Mouse (Mus musculus) bone marrow, adult 2 months (tissue): ENCODE measurements around the gene Sgta. TPM values are rescaled to one million over a fixed set of nuclear protein-coding genes. Genes with fewer than 3 reads are reported as not detected.
A peak's percentile ranks its signal among the peaks of the same experiment; 100 is the strongest.

Source experiments
- H3K27ac ChIP-seq: fragments of 200-500 bp; 2 replicates; pipeline ENCODE4 v1.5.1; 2012; ENCODE audit warnings: low read depth, mild to moderate bottlenecking, control low read depth, inconsistent platforms, low read length; ENCODE audit not compliant: control insufficient read depth, poor library complexity, insufficient read depth
- H3K4me1 ChIP-seq: fragments of 200-500 bp; 2 replicates; pipeline ENCODE4 v1.6.1; 2011; ENCODE audit warnings: low read length; ENCODE audit not compliant: control insufficient read depth, insufficient read depth
- H3K4me3 ChIP-seq: fragments of 200-500 bp; replicated peaks from 2 replicates; pipeline ENCODE3; 2011; ENCODE audit warnings: mild to moderate bottlenecking, low read depth, low read length, control low read depth; ENCODE audit not compliant: control insufficient read depth
- CTCF ChIP-seq: fragments of 200-500 bp; IDR thresholded peaks from 2 replicates; pipeline ENCODE4 v1.5.1; 2011; ENCODE audit warnings: low read length, control low read depth; ENCODE audit not compliant: control insufficient read depth, insufficient read depth
- POLR2A ChIP-seq: fragments of 200-500 bp; IDR thresholded peaks from 2 replicates; pipeline ENCODE4 v1.6.1; 2011; ENCODE audit warnings: low read depth, mild to moderate bottlenecking, control low read depth, low read length, borderline replicate concordance; ENCODE audit not compliant: control insufficient read depth
- WGBS: fragments of 180-500 bp; shearing (Covaris S2); methylation state at CpG from one replicate; pipeline ENCODE4 v1.1.7; 2018; 5-methylcytosine and 5-hydroxymethylcytosine counted together
- polyA plus RNA-seq: library from polyadenylated mRNA; stranded (reverse); fragments of >200 nt; gene quantifications from 2 replicates; pipeline ENCODE4 v1.2.4, GENCODE M21; 2011; ENCODE audit warnings: low replicate concordance; ENCODE audit not compliant: missing spikeins, insufficient read depth, insufficient read length

The Sgta gene
- polyA plus RNA-seq, 1 experiment, result 52.3 TPM

DNA sequence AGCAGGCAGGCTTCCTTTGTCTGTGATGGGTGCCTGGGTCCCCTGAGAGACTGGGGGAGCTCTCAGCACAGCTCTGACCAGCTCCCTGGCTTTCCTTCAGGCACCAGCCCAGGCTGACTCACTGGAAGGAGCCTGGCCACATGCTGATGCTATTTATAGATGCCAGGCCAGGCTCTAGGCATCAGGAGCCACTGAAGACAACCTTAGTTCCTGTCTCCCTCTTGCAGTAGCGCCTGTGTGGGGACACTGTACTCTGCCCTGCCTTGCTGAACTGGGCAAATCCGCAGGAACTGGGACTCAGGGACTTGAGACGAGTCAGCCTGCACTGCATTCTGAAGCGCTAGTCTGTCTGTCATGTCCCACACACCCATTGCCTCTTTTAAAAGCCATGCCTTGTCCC lies 32.6 kb downstream of the Sgta start:
- Histone ChIP-seq H3K27ac (no peak overlapping the region), H3K4me1 (no peaks in the 10 kb centered on the region), H3K4me3 (no peak overlapping the region)
- 51% methylated on average over 4 of the region's 4 CpGs for WGBS
- no peak for TF ChIP-seq CTCF
- TF ChIP-seq POLR2A, result no peak

DNA sequence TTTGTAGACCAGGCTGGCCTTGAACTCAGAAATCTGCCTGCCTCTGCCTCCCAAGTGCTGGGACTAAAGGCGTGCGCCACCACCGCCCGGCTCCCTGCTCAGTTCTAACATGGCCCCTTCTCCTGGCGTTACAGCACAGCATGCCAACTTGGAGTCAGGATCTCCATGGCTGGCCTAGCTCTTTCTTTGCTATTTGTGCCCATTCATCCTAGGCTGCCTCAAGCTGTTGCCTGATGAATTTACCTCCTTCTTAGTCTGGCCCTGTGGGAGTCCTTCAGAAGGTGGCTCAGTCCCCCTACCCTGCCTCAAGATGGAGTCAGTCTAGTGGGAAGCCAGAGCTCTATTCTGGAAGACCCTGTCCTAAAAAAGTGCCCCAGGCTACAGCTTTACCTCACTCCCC lies 33.1 kb downstream of the Sgta start:
- no peak overlapping the region for H3K27ac ChIP-seq
- H3K4me1 ChIP-seq, result no peaks in the 10 kb centered on the region
- WGBS, result 92% methylated on average over 5 of the region's 5 CpGs
- H3K4me3 ChIP-seq, result no peak overlapping the region
- no peak for TF ChIP-seq CTCF
- TF ChIP-seq POLR2A, result no peak

DNA sequence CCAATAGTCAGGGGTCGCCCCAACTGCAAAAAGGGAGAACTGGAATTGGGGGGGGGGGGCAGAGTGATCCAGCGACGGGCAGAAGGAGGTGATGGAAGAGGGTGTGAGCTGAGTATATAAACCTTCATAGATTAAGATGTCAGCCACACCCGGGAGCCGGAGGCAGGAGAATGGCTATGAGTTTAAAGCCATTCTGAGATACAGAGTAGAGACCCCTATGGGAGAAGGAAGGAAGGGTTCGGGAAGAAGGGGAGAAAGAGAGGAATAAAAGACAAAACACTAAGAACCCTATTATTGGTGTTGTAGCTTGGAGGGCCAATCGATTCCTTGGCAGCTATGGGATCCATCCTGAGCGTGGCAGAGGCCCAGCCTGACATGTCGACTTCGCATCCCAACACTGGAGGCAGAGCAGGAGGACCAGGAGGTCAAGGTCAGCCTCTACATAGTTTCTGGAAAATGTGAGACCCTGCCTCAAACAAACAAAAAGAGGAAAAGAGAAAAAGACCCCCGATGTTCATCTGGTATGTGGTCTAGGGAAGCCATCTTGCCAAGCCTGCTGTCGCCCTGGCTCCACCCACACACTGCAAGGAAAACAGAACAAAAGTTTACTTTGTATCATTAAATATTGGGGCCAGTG lies 34.2 kb downstream of the Sgta start, which contains the start of gene Diras1:
TSS of gene Diras1 (minus strand) at position 24 of the 637 bp plus-strand sequence.
- Histone ChIP-seq H3K4me1 (no peaks in the 10 kb centered on the region), H3K4me3 (no peak within 1 kb of the TSS), H3K27ac (no peak within 1 kb of the TSS)
- TF ChIP-seq CTCF, result no peak
- no peak for TF ChIP-seq POLR2A
- WGBS, result 49% methylated on average over 12 of the region's 12 CpGs

DNA sequence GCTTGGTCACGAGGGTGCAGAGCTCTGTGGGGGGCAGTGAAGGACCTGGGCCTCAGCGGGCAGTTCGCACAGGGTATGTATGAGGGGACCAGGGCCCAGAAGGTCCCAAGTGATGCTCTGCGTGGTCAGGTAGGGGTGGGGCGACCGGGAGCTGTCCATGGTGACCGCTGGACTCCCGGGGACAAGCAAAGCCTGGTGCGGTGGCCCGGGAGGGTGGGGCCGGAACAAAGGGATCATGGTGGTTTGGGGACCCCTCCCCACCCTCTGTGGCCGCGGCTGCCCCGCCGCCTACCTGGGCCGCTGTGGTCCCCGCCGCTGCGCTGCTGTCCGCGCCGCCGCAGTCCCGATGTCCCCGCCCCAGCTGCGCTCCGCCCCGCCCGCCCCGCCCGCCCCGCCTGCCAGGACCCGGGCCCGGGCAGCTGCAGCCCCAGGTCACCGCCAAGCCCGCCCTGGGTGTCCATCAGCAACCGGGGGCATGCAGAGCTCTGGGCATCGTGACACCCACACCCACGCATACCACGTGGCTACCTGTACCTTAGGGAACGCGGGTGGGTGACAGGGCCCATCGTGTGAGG lies 34.8 kb downstream of the Sgta start:
- 3% methylated on average over 36 of the region's 43 CpGs for WGBS
- no peaks in the 10 kb centered on the region for H3K4me1 ChIP-seq
- TF ChIP-seq POLR2A (no peak), CTCF (no peak)
- H3K4me3 ChIP-seq, result no peak overlapping the region
- H3K27ac ChIP-seq, result no peak overlapping the region

- H3K4me3 ChIP-seq, result no peak overlapping the region
- no peak overlapping the region for H3K27ac ChIP-seq
- WGBS, result 65% methylated on average over 5 of the region's 5 CpGs
- TF ChIP-seq CTCF (no peak), POLR2A (no peak)
- no peaks in the 10 kb centered on the region for H3K4me1 ChIP-seq
Measured at GRCm38 (mm10) chr10:81024346-81024937, 35.5 kb downstream of the Sgta start.

GRCm38 (mm10) chr10:81022744-81023143 lies 37.2 kb downstream of the Sgta start:
- WGBS, result 54% methylated on average over 8 of the region's 8 CpGs
- Histone ChIP-seq H3K4me1 (no peaks in the 10 kb centered on the region), H3K27ac (no peak overlapping the region), H3K4me3 (no peak overlapping the region)
- peak; percentile 35; the same call in 1 of the 2 replicates for TF ChIP-seq CTCF
- no peak for TF ChIP-seq POLR2A

DNA sequence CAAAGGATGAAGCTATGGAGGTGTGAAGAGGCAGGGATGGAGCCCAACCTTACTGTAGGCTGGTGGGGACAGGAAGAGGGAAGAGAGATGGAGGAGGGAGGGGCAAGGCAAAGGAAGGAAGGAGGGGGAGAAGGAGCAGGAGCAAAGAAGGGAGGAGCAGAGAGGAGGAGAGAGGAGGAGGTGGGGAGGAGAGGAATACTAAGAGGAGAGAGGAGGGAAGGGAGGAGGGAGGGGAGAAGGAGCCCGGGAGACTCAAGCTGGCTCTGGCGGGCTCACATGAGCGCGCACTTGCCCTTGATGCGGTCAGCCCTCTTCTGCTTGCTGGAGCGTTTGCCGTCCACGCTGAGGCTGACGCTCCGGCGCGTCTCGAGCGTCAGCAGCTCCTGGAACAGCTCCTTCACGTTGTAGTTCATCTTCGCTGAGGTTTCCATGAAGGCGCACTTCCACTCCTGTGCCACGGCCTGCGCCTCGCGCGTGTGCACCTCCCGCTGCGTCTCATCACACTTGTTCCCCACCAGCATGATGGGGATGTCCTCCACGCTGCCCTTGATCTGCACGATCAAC lies 38.4 kb downstream of the Sgta start:
- no peak overlapping the region for H3K4me3 ChIP-seq
- no peak overlapping the region for H3K27ac ChIP-seq
- no peaks in the 10 kb centered on the region for H3K4me1 ChIP-seq
- 12% methylated on average over 26 of the region's 26 CpGs for WGBS
- TF ChIP-seq POLR2A, result no peak
- TF ChIP-seq CTCF, result no peak

- no peak overlapping the region for H3K27ac ChIP-seq
- 61% methylated on average over 2 of the region's 2 CpGs for WGBS
- TF ChIP-seq CTCF (no peak), POLR2A (no peak)
- H3K4me3 ChIP-seq, result no peak overlapping the region
- peaks cover 2% of the 10 kb centered on the region; the same call in 1 of the 2 replicates for H3K4me1 ChIP-seq
Measured at GRCm38 (mm10) chr10:81020207-81020606, 39.8 kb downstream of the Sgta start.

GRCm38 (mm10) chr10:81019687-81020086 lies 40.3 kb downstream of the Sgta start:
- 60% methylated on average over 6 of the region's 6 CpGs for WGBS
- peaks cover 2% of the 10 kb centered on the region; the same call in 1 of the 2 replicates for H3K4me1 ChIP-seq
- no peak overlapping the region for H3K27ac ChIP-seq
- no peak for TF ChIP-seq POLR2A
- no peak for TF ChIP-seq CTCF
- H3K4me3 ChIP-seq, result no peak overlapping the region
